Mouse (Mus musculus) cerebellum, adult 2 months (tissue): ENCODE measurements around the gene Apobec3.

Experiments
- CTCF ChIP-seq: fragments of 200-500 bp; IDR thresholded peaks from 2 replicates; pipeline ENCODE4 v1.5.1; 2011; ENCODE audit warnings: low read depth, mild to moderate bottlenecking, control low read depth, low read length, moderate library complexity, borderline replicate concordance; ENCODE audit not compliant: insufficient read depth
- POLR2A ChIP-seq: fragments of 200-500 bp; IDR thresholded peaks from 2 replicates; pipeline ENCODE4 v1.6.1; 2011; ENCODE audit warnings: low read length, control low read depth, borderline replicate concordance; ENCODE audit not compliant: insufficient read depth

DNA sequence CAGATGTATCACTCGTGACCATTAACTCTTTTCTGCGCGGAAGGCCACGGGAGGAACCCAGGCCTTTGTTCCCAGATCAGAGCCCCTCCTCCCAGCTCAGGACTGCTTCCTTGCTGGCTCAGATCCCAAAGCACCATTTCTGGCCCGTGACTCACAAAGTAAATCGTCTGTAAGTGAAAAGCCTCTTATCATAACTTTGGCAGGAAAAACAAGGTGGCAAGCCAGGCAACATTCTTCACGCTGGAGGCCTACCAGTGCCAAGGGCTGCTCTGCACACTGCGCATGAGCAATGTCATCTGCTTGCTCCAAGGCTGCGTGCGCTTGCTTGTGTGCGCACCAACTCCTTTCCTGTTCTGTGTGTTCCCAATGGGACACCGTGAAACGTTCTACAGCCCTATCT, 12.1 kb upstream of the Apobec3 start:
- TF ChIP-seq CTCF = no peak
- TF ChIP-seq POLR2A = no peak
